Mouse (Mus musculus): ENCODE measurements around the gene Cldn15. TPM values are rescaled to one million over a fixed set of nuclear protein-coding genes. Genes with fewer than 3 reads are reported as not detected.

The Cldn15 gene
- total and polyA plus RNA-seq, 3 experiments, result 0.25 to 0.29 TPM; not detected in 1

DNA sequence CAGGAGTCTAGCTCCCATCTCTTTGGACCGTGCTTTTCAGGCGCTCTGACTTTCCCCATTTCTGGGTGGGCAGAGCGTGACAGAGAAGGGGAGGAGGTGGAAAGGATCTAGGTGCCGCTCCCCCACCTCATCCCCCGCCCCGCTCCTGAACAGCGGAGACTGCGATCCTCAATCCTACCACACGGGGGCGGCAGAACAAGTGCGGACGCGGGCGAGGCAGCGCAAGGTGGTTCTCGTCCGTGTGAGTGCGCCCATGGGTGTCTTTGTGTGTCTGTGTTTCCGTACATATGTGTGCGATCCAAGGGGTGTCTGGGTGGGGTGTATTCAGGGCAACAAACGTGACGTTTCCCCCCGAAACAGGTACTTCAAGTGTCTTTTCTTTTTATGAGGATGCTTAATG, 58.7 kb downstream of the Cldn15 start:
- Histone ChIP-seq H3K9ac (ENCODE audit: insufficient read depth, low read depth) (no peak overlapping the region), H3K27ac (ENCODE audit: insufficient read depth, low read depth) (no peak overlapping the region), H3K9me3 (replicated peaks; ENCODE audit: low read length) (peaks cover 6% of the 10 kb centered on the region), H3K27me3 (replicated peaks) (peaks cover 87% of the 10 kb centered on the region), H3K36me3 (replicated peaks in 1 of 2; ENCODE audit: control insufficient read depth in 1 of 2, insufficient read depth in 1 of 2, low read length in 1 of 2) (no peaks in the 10 kb centered on the region), H3K4me2 (ENCODE audit: insufficient read depth, low read depth, poor library complexity, severe bottlenecking) (peak overlapping the region; percentile 65), H3K4me1 (ENCODE audit: control insufficient read depth in 1 of 2, insufficient read depth in 2 of 2) (peaks cover 6 to 13% of the 10 kb centered on the region in 2 experiments), H3K4me3 (replicated peaks in 1 of 3; ENCODE audit: low read depth in 2 of 3, low read length in 2 of 3, poor library complexity in 1 of 3) (peak overlapping the region in 1 of 3 experiments; percentile 23), H3K79me2 (replicated peaks; ENCODE audit: control insufficient read depth, extremely low read depth, insufficient read depth, poor library complexity, severe bottlenecking) (no peaks in the 10 kb centered on the region)
- dilution Hi-C loops (cut with MboI; ENCODE audit: extremely low pct_ligation_motif_present, extremely low pct_unique_long_range_greater_than_20kb, low sequenced_read_pairs), result no loop called here
- in situ Hi-C loops (cut with MboI; ENCODE audit: low pct_ligation_motif_present, low pct_unique_long_range_greater_than_20kb, low sequenced_read_pairs), result loop anchor here (10.0 kb wide), 1 partner anchor 90 kb away; the partner anchor contains the start of gene Trim56
- peak; percentile 58 for DNase-seq (ENCODE audit: extremely low read depth)
- 0 out of 2 replicates have a peak, but pooled peaks have one; percentile 35 for TF ChIP-seq RCOR1 (conservative IDR thresholded peaks at IDR 0.05; ENCODE audit: low read depth, low read length)
- no peak for TF ChIP-seq EP300 (IDR thresholded peaks at IDR 0.05; ENCODE audit: low read length)
- 0 out of 2 replicates have a peak, but pooled peaks have one; percentile 29 for TF ChIP-seq NELFE (IDR thresholded peaks at IDR 0.05; ENCODE audit: low read depth, low read length)
- TF ChIP-seq PAX5 (IDR thresholded peaks at IDR 0.05; ENCODE audit: low read length), result no peak
- no peak for TF ChIP-seq ZKSCAN1 (IDR thresholded peaks at IDR 0.05; ENCODE audit: borderline replicate concordance, low read depth, low read length)
- no peak for TF ChIP-seq ZNF384 (IDR thresholded peaks at IDR 0.05; ENCODE audit: low read depth, low read length)
- TF ChIP-seq POLR2A (IDR thresholded peaks at IDR 0.05; ENCODE audit: low read depth, low read length), result no peak
- TF ChIP-seq GABPA (IDR thresholded peaks at IDR 0.05; ENCODE audit: insufficient replicate concordance, low read depth, low read length), result no peak
- TF ChIP-seq POLR2AphosphoS2 (IDR thresholded peaks at IDR 0.05; ENCODE audit: low read depth, low read length), result no peak
- TF ChIP-seq MXI1 (IDR thresholded peaks at IDR 0.05; ENCODE audit: low read depth, low read length), result 0 out of 2 replicates have a peak, but pooled peaks have one; percentile 45
- peak; percentile 53 for TF ChIP-seq ELF1 (IDR thresholded peaks at IDR 0.05; ENCODE audit: low read depth, low read length)
- no peak for TF ChIP-seq USF2 (conservative IDR thresholded peaks at IDR 0.05; ENCODE audit: low read depth, low read length)
- no peak for TF ChIP-seq E2F4 (IDR thresholded peaks at IDR 0.05; ENCODE audit: insufficient replicate concordance, low read depth, low read length)
- TF ChIP-seq CHD2 (IDR thresholded peaks at IDR 0.05; ENCODE audit: low read length), result 0 out of 2 replicates have a peak, but pooled peaks have one; percentile 13
- TF ChIP-seq MYC (IDR thresholded peaks at IDR 0.05; ENCODE audit: low read depth, low read length), result no peak; the same call in 1 of the 2 replicates
- peak; percentile 42 to 87; a peak in 3 of 4 replicates for TF ChIP-seq CTCF (conservative IDR thresholded peaks at IDR 0.05 in 1 of 2, IDR thresholded peaks at IDR 0.05 in 1 of 2; ENCODE audit: low read depth in 2 of 2, low read length in 2 of 2)
- no peak for TF ChIP-seq JUND (conservative IDR thresholded peaks at IDR 0.05; ENCODE audit: low read depth, low read length)
- TF ChIP-seq IRF4 (IDR thresholded peaks at IDR 0.05; ENCODE audit: low read depth, low read length), result peak; percentile 30; the same call in 1 of the 2 replicates
- peak; percentile 54 for TF ChIP-seq RAD21 (IDR thresholded peaks at IDR 0.05; ENCODE audit: low read depth, low read length)
- TF ChIP-seq MAZ (IDR thresholded peaks at IDR 0.05; ENCODE audit: low read depth, low read length), result peak; percentile 87
- peak; percentile 48; the same call in 1 of the 2 replicates for TF ChIP-seq SIN3A (IDR thresholded peaks at IDR 0.05; ENCODE audit: low read length)
- TF ChIP-seq NRF1 (IDR thresholded peaks at IDR 0.05; ENCODE audit: low read depth, low read length), result 0 out of 2 replicates have a peak, but pooled peaks have one; percentile 16
- TF ChIP-seq MAFK (IDR thresholded peaks at IDR 0.05; ENCODE audit: insufficient replicate concordance, low read length), result no peak
- no peak for TF ChIP-seq JUN (IDR thresholded peaks at IDR 0.05; ENCODE audit: insufficient read depth, low read depth, low read length)
- 0 out of 2 replicates have a peak, but pooled peaks have one; percentile 31 for TF ChIP-seq TCF12 (IDR thresholded peaks at IDR 0.05; ENCODE audit: low read depth, low read length)
- peak; percentile 38; the same call in 1 of the 2 replicates for TF ChIP-seq BHLHE40 (IDR thresholded peaks at IDR 0.05; ENCODE audit: low read depth, low read length)
- peak; percentile 34; the same call in 1 of the 2 replicates for TF ChIP-seq MAX (IDR thresholded peaks at IDR 0.05; ENCODE audit: low read length)
- no peak for TF ChIP-seq ZMIZ1 (IDR thresholded peaks at IDR 0.05; ENCODE audit: low read depth, low read length)
- TF ChIP-seq SMC3 (IDR thresholded peaks at IDR 0.05; ENCODE audit: low read depth, low read length), result peak; percentile 82
- TF ChIP-seq TBP (conservative IDR thresholded peaks at IDR 0.05; ENCODE audit: low read depth, low read length), result no peak

Other genes starting within 250 kb of the Cldn15 start
- 0.72 TPM in 1 of 2 replicates, not detected in the other for gene Col26a1, start 83.4 kb upstream of the Cldn15 start, total RNA-seq (2012; rRNA removed)
- not detected in 2 replicates for gene Col26a1, start 83.4 kb upstream of the Cldn15 start, total RNA-seq (2014; rRNA removed)
- not detected in 2 replicates for gene Col26a1, start 83.4 kb upstream of the Cldn15 start, polyA plus RNA-seq (2012; ENCODE audit: insufficient read length, low read depth)
- 16.8 and 20.7 TPM in 2 replicates for gene Ift22, start 58.5 kb upstream of the Cldn15 start, total RNA-seq (2012; rRNA removed)
- 18.5 and 20.5 TPM in 2 replicates for gene Ift22, start 58.5 kb upstream of the Cldn15 start, total RNA-seq (2014; rRNA removed)
- 39.0 and 39.6 TPM in 2 replicates for gene Ift22, start 58.5 kb upstream of the Cldn15 start, polyA plus RNA-seq (2012; ENCODE audit: insufficient read length, low read depth)
- gene Fis1, start 13.3 kb upstream of the Cldn15 start, total RNA-seq (2012; rRNA removed), result 207 and 210 TPM in 2 replicates
- 140 and 142 TPM in 2 replicates for gene Fis1, start 13.3 kb upstream of the Cldn15 start, total RNA-seq (2014; rRNA removed)
- gene Fis1, start 13.3 kb upstream of the Cldn15 start, polyA plus RNA-seq (2012; ENCODE audit: insufficient read length, low read depth), result 152 and 203 TPM in 2 replicates
- gene Plod3, start 20.4 kb downstream of the Cldn15 start, total RNA-seq (2012; rRNA removed), result 38.2 and 45.2 TPM in 2 replicates
- gene Plod3, start 20.4 kb downstream of the Cldn15 start, total RNA-seq (2014; rRNA removed), result 8.8 and 9.9 TPM in 2 replicates
- 22.2 and 23.6 TPM in 2 replicates for gene Plod3, start 20.4 kb downstream of the Cldn15 start, polyA plus RNA-seq (2012; ENCODE audit: insufficient read length, low read depth)
- gene Znhit1, start 21.4 kb downstream of the Cldn15 start, total RNA-seq (2012; rRNA removed), result 60.1 and 67.3 TPM in 2 replicates
- 36.8 and 39.6 TPM in 2 replicates for gene Znhit1, start 21.4 kb downstream of the Cldn15 start, total RNA-seq (2014; rRNA removed)
- 83.5 and 99.2 TPM in 2 replicates for gene Znhit1, start 21.4 kb downstream of the Cldn15 start, polyA plus RNA-seq (2012; ENCODE audit: insufficient read length, low read depth)
- 0.38 TPM in 1 of 2 replicates, not detected in the other for gene Vgf, start 59.8 kb downstream of the Cldn15 start, total RNA-seq (2012; rRNA removed)
- gene Vgf, start 59.8 kb downstream of the Cldn15 start, total RNA-seq (2014; rRNA removed), result not detected in 2 replicates
- gene Vgf, start 59.8 kb downstream of the Cldn15 start, polyA plus RNA-seq (2012; ENCODE audit: insufficient read length, low read depth), result not detected in 2 replicates
- gene Ap1s1, start 79.5 kb downstream of the Cldn15 start, total RNA-seq (2012; rRNA removed), result 98.8 and 113 TPM in 2 replicates
- gene Ap1s1, start 79.5 kb downstream of the Cldn15 start, total RNA-seq (2014; rRNA removed), result 68.0 and 77.8 TPM in 2 replicates
- gene Ap1s1, start 79.5 kb downstream of the Cldn15 start, polyA plus RNA-seq (2012; ENCODE audit: insufficient read length, low read depth), result 102 and 115 TPM in 2 replicates
- 0.34 and 0.51 TPM in 2 replicates for gene Serpine1, start 105.7 kb downstream of the Cldn15 start, total RNA-seq (2012; rRNA removed)
- gene Serpine1, start 105.7 kb downstream of the Cldn15 start, total RNA-seq (2014; rRNA removed), result 0.84 and 1.8 TPM in 2 replicates
- 0.44 and 0.61 TPM in 2 replicates for gene Serpine1, start 105.7 kb downstream of the Cldn15 start, polyA plus RNA-seq (2012; ENCODE audit: insufficient read length, low read depth)
- 11.8 and 12.9 TPM in 2 replicates for gene Trim56, start 149.6 kb downstream of the Cldn15 start, total RNA-seq (2012; rRNA removed)
- gene Trim56, start 149.6 kb downstream of the Cldn15 start, total RNA-seq (2014; rRNA removed), result 6.0 and 7.6 TPM in 2 replicates
- 10.8 and 11.2 TPM in 2 replicates for gene Trim56, start 149.6 kb downstream of the Cldn15 start, polyA plus RNA-seq (2012; ENCODE audit: insufficient read length, low read depth)
- 0.17 TPM in 1 of 2 replicates, not detected in the other for gene Muc3, start 182.7 kb downstream of the Cldn15 start, total RNA-seq (2012; rRNA removed)
- gene Muc3, start 182.7 kb downstream of the Cldn15 start, total RNA-seq (2014; rRNA removed), result not detected in 2 replicates
- gene Muc3, start 182.7 kb downstream of the Cldn15 start, polyA plus RNA-seq (2012; ENCODE audit: insufficient read length, low read depth), result 0.13 TPM in 1 of 2 replicates, not detected in the other
- gene Muc3a, start 245.8 kb downstream of the Cldn15 start, total RNA-seq (2012; rRNA removed), result not detected in 2 replicates
- gene Muc3a, start 245.8 kb downstream of the Cldn15 start, total RNA-seq (2014; rRNA removed), result not detected in 2 replicates
- not detected in 2 replicates for gene Muc3a, start 245.8 kb downstream of the Cldn15 start, polyA plus RNA-seq (2012; ENCODE audit: insufficient read length, low read depth)